Mouse (Mus musculus) lung, postnatal 0 days (tissue): ENCODE data around the gene Mtmr4. TPM values are rescaled to one million over a fixed set of nuclear protein-coding genes. Genes with fewer than 3 reads are reported as not detected.
A peak's percentile ranks its signal among the peaks of the same experiment; 100 is the strongest.

Experiments
- ATAC-seq: fragments of 200-750 bp; cut with Nextera tagmentation; 2 replicates; pipeline ENCODE4 v1.8.0; 2017; ENCODE audit warnings: moderate library complexity
- DNase-seq: peaks from one replicate; pipeline ENCODE4 v3.0.0-alpha.2; 2016; ENCODE audit warnings: low spot score
- H3K27ac ChIP-seq: fragments of 300-500 bp; sonication (generic); 2 replicates; pipeline ENCODE4 v1.5.1; 2014; ENCODE audit warnings: antibody characterized with exemption, mild to moderate bottlenecking, low read length, mixed read lengths
- H3K27me3 ChIP-seq: fragments of 300-500 bp; sonication (generic); replicated peaks from 2 replicates; pipeline ENCODE4 v1.6.1; 2014; ENCODE audit warnings: low read length, mixed read lengths; ENCODE audit not compliant: insufficient read depth
- H3K36me3 ChIP-seq: fragments of 300-500 bp; sonication (generic); 2 replicates; pipeline ENCODE4 v1.6.1; 2014; ENCODE audit warnings: low read length, mixed read lengths; ENCODE audit not compliant: insufficient read depth
- H3K4me1 ChIP-seq: fragments of 300-500 bp; sonication (generic); 2 replicates; pipeline ENCODE4 v1.6.1; 2014; ENCODE audit warnings: antibody characterized with exemption, low read depth, low read length, mixed read lengths; ENCODE audit not compliant: insufficient read depth
- H3K4me2 ChIP-seq: fragments of 300-500 bp; sonication (generic); replicated peaks from 2 replicates; pipeline ENCODE4 v1.6.1; 2014; ENCODE audit warnings: low read depth, mild to moderate bottlenecking, low read length, moderate library complexity, mixed read lengths
- H3K4me3 ChIP-seq: fragments of 300-500 bp; sonication (generic); 2 replicates; pipeline ENCODE4 v1.5.1; 2014; ENCODE audit warnings: low read depth, low read length
- H3K9ac ChIP-seq: fragments of 300-500 bp; sonication (generic); replicated peaks from 2 replicates; pipeline ENCODE4 v1.6.1; 2014; ENCODE audit warnings: low read depth, mild to moderate bottlenecking
- H3K9me3 ChIP-seq: fragments of 300-500 bp; sonication (generic); 2 replicates; pipeline ENCODE4 v1.6.1; 2016; ENCODE audit warnings: low read length, mixed read lengths
- CTCF ChIP-seq: IDR thresholded peaks from 2 replicates; pipeline ENCODE4 v1.5.1; 2016; ENCODE audit warnings: antibody characterized with exemption, mild to moderate bottlenecking
- EP300 ChIP-seq: IDR thresholded peaks from 2 replicates; pipeline ENCODE4 v1.6.1; 2016; ENCODE audit warnings: antibody characterized with exemption, mild to moderate bottlenecking, control low read depth
- WGBS: fragments of 180-500 bp; shearing (Covaris S2); extraction: QIAGEN DNeasy Blood & Tissue Kit; methylation state at CpG from one replicate; pipeline ENCODE4 v1.1.7; 2014; 5-methylcytosine and 5-hydroxymethylcytosine counted together
- polyA plus RNA-seq: library from polyadenylated mRNA; unstranded; fragments of >200 nt; fragmentation: Nextera tagmentation; extraction: Ambion mirVana; gene quantifications from 2 replicates; pipeline ENCODE4 v1.2.1, GENCODE M21; 2015

Gene Mtmr4
- polyA plus RNA-seq, 1 experiment from 2014 or later, result 9.4 TPM

DNA sequence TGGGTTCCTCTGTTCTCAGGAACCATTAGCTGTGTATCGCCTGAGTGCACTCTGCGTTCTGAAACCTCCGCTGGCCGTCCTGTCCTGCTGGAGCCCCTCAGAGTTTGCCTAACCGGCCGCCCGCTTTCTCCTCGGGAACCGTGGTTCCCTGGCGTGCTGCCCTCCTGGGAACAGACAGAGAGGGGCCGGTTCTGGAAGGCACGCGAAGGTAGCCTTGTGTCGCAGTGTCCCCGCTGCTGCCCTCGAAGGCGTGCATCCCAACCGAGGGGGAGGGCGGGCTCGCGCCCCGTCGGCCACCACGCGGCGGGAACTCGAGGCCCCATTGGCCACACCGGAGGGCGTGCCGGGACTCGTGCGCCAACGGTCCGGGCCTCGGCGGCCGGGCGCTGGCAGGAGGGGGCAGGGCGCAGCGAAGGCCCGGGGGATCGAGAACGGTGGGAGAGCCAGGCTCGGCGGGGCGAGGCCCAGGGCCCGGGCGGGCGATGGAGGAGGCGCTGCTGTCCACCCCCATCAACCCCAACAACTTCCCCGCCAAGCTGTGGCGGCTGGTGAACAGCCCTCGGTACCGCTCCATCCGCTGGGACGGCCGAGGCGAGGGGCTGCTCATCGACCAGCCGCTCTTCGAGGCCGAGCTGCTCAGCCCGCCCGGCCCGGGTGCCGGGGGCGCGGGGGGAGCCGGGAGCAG, 25.0 kb downstream of the Mtmr4 start, which contains the start of gene Hsf5:
Gene Hsf5, plus strand, starts transcription at position 375 of the 685 bp plus-strand sequence.
- no peak for DNase-seq
- no peaks in the 10 kb centered on the region for H3K4me1 ChIP-seq
- peaks cover 36% of the 10 kb centered on the region for H3K36me3 ChIP-seq
- H3K27me3 ChIP-seq, result no peaks in the 10 kb centered on the region
- no peak within 1 kb of the TSS for H3K4me2 ChIP-seq
- H3K9ac ChIP-seq, result no peak within 1 kb of the TSS
- 91% methylated on average over 49 of the region's 69 CpGs for WGBS
- H3K27ac ChIP-seq, result no peak within 1 kb of the TSS
- H3K4me3 ChIP-seq, result no peak within 1 kb of the TSS
- TF ChIP-seq EP300, result no peak
- no peak for TF ChIP-seq CTCF
- peak; percentile 6; the same call in 1 of the 2 replicates for ATAC-seq
- H3K9me3 ChIP-seq, result no peaks in the 10 kb centered on the region

DNA sequence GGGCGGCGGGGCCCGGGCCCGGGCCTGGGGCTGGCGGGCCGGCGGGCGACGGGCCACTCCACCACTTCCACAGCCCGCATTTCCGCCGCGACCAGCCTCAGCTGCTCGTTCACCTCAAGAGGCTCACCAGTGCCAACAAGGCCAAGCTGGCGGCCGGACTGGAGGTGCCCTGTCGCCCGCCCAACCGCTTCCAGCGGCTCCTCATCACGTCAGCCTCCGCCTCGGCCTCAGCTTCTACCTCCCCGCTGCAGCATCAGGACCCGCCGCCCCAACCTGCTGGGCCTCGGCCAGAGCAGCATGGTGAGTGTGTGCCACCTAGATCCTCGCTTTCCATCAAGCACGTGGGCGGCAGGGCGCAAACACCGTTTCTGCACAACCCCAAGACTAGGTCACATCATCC, 25.6 kb downstream of the Mtmr4 start:
- Histone ChIP-seq H3K36me3 (peaks cover 34% of the 10 kb centered on the region), H3K9ac (no peak overlapping the region), H3K4me3 (no peak overlapping the region), H3K27me3 (no peaks in the 10 kb centered on the region), H3K27ac (no peak overlapping the region), H3K9me3 (no peaks in the 10 kb centered on the region), H3K4me1 (no peaks in the 10 kb centered on the region), H3K4me2 (no peak overlapping the region)
- DNase-seq (no peak), ATAC-seq (no peak)
- TF ChIP-seq EP300, result no peak
- no peak for TF ChIP-seq CTCF
- 95% methylated on average over 19 of the region's 32 CpGs for WGBS

DNA sequence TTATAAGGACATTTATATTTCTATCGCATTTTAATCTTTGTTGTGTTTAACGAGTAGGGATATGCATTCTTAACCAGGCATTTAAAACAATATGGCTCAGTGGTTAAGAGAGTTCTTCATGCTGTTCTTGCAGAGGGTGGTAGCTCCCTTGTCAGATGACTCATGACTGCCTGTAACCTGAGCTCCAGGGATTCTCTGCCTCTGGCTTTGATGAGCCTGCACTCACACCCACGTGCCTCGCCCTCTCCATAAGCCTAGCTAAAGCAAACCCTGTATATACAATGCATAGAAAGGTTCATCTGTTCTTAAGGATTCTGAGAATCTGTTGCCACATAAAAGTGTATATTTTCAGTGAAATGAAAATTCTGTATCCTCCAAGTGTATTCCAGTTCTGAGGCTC, 31.2 kb downstream of the Mtmr4 start:
- DNase-seq, result no peak
- no peak overlapping the region for H3K4me3 ChIP-seq
- no peaks in the 10 kb centered on the region for H3K27me3 ChIP-seq
- no peak for TF ChIP-seq EP300
- TF ChIP-seq CTCF, result no peak
- H3K27ac ChIP-seq, result no peak overlapping the region
- H3K9me3 ChIP-seq, result no peaks in the 10 kb centered on the region
- WGBS, result 73% methylated on average over 4 of the region's 4 CpGs
- H3K4me2 ChIP-seq, result no peak overlapping the region
- no peaks in the 10 kb centered on the region for H3K4me1 ChIP-seq
- H3K9ac ChIP-seq, result no peak overlapping the region
- ATAC-seq, result no peak
- peaks cover 3% of the 10 kb centered on the region; the same call in 1 of the 2 replicates for H3K36me3 ChIP-seq

DNA sequence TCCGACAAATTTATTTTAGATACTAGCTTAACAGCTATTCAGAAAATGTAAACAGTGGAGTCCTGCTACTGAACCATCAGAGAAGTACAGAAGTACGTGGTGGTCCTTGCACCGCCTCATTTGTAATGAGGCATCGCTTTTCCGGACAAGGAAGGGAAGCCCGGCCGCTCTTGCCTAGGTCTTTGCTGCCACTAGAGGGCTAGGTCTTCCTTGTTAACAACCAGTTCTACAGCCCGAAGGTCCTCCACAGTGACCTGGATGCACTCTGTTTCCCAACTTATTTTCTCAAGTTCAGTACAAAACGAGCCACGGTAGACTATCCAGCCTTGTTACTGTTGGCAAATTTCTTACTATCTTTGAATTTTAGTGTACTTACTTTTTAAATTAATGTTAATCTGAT, 37.9 kb downstream of the Mtmr4 start:
- Histone ChIP-seq H3K27me3 (no peaks in the 10 kb centered on the region), H3K36me3 (no peaks in the 10 kb centered on the region), H3K9me3 (no peaks in the 10 kb centered on the region), H3K9ac (no peak overlapping the region), H3K4me2 (no peak overlapping the region), H3K27ac (no peak overlapping the region), H3K4me1 (no peaks in the 10 kb centered on the region), H3K4me3 (no peak overlapping the region)
- TF ChIP-seq CTCF (peak; percentile 82), EP300 (no peak)
- WGBS, result 18% methylated on average over 10 of the region's 10 CpGs
- DNase-seq (peak; percentile 82), ATAC-seq (peak; percentile 65)

DNA sequence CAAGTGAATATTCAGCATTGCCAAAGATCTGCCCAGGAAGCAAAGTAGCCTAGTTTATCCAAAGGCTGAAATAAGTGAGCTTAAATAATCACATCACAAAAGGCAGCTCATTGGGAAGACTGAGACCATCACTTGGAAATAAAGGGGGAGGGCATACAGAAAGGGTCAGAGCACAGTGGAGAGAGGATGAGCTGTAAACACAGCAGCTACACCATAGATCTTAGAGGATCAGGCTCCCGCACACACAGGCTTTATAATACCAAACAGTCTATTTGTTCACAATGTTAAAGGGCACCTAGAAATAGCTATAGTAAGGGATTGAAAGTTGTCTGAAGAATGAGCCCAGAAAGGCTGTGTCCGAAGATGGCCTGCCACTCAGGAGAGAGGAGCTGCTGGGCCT, 46.8 kb downstream of the Mtmr4 start:
- 29% methylated on average over 2 of the region's 2 CpGs for WGBS
- Histone ChIP-seq H3K4me3 (peak overlapping the region; percentile 38), H3K27ac (peak overlapping the region; percentile 71), H3K9me3 (no peaks in the 10 kb centered on the region), H3K4me2 (peak overlapping the region; percentile 68), H3K36me3 (no peaks in the 10 kb centered on the region), H3K9ac (peak overlapping the region; percentile 44), H3K27me3 (no peaks in the 10 kb centered on the region), H3K4me1 (peaks cover 3% of the 10 kb centered on the region; the same call in 1 of the 2 replicates)
- ATAC-seq (peak; percentile 9; the same call in 1 of the 2 replicates), DNase-seq (no peak)
- TF ChIP-seq CTCF (no peak), EP300 (no peak)

DNA sequence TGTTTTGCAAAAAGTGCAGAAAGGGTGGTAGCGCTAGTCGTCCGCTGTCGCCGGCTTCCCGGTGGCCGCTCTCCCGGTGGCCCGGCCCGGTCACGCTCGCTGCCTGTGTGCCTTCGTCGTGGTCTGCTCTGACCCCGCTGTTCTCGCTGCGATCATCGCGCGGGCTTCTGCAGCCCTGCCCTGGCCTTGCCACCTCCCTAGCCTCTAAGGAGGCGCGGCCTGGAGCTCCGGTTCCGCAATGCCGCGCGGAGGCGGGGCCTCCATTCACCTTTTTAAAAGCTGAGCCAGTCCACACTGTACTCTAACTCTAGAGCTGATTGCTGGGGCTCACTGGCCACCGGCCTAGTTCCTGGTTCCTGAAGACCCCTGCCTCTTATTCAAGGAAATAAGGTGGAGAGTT, 47.2 kb downstream of the Mtmr4 start:
- WGBS, result under 1% methylated on average over 29 of the region's 29 CpGs
- TF ChIP-seq EP300, result no peak
- TF ChIP-seq CTCF, result no peak
- H3K27ac ChIP-seq, result peak overlapping the region; percentile 71
- H3K4me2 ChIP-seq, result peak overlapping the region; percentile 68
- ATAC-seq, result peak; percentile 98
- H3K9me3 ChIP-seq, result no peaks in the 10 kb centered on the region
- DNase-seq, result peak; percentile 83
- peaks cover 3% of the 10 kb centered on the region; the same call in 1 of the 2 replicates for H3K4me1 ChIP-seq
- H3K9ac ChIP-seq, result peak overlapping the region; percentile 44
- peak overlapping the region; percentile 38 for H3K4me3 ChIP-seq
- no peaks in the 10 kb centered on the region for H3K27me3 ChIP-seq
- H3K36me3 ChIP-seq, result no peaks in the 10 kb centered on the region
